Mouse (Mus musculus) urinary bladder, postnatal 0 days (tissue): Measurements from ENCODE around the gene Osbpl2. TPM values are rescaled to one million over a fixed set of nuclear protein-coding genes. Genes with fewer than 3 reads are reported as not detected.

Experiments
- microRNA-seq: library from miRNA; unstranded; fragments of <30 nt; microRNA quantifications from one replicate; pipeline ENCODE4, GENCODE M21; 2016
- polyA plus RNA-seq: library from polyadenylated mRNA; unstranded; fragments of >200 nt; fragmentation: Nextera tagmentation; extraction: Ambion mirVana; gene quantifications from 2 replicates; pipeline ENCODE4 v1.2.1, GENCODE M21; 2015

Osbpl2 gene
- polyA plus RNA-seq: 66.3 and 70.3 TPM in 2 replicates

GRCm38 (mm10) chr2:180118661-180119438, at the start of gene Osbpl2:
TSS of gene Osbpl2 (plus strand) at chr2:180119306.

GRCm38 (mm10) chr2:180070481-180071453, 48.3 kb upstream of the Osbpl2 start, which contains the start of gene Mtg2:
TSS of gene Mtg2 (plus strand) at chr2:180070588.

GRCm38 (mm10) chr2:180103978-180104658, 15.0 kb upstream of the Osbpl2 start, which contains the start of gene Hrh3:
TSS of gene Hrh3 (minus strand) at chr2:180104488.

GRCm38 (mm10) chr2:180170806-180171521, 51.9 kb downstream of the Osbpl2 start, which contains the start of gene Adrm1:
TSS of gene Adrm1 (plus strand) at chr2:180171485.

Small RNAs within 50 kb of the gene (microRNA-seq; reads per million reads assigned to microRNA genes)
- gene Mir7005: not detected

Other genes starting within 250 kb of the Osbpl2 start
- 1.7 and 1.8 TPM in 2 replicates for gene Taf4, start 142.7 kb upstream of the Osbpl2 start, polyA plus RNA-seq
- 6.0 and 6.3 TPM in 2 replicates for gene Lsm14b, start 94.3 kb upstream of the Osbpl2 start, polyA plus RNA-seq
- gene Psma7, start 76.9 kb upstream of the Osbpl2 start, polyA plus RNA-seq: 418 and 423 TPM in 2 replicates
- gene Ss18l1, start 76.8 kb upstream of the Osbpl2 start, polyA plus RNA-seq: 1.5 and 1.6 TPM in 2 replicates
- 16.4 and 17.0 TPM in 2 replicates for gene Mtg2, start 48.7 kb upstream of the Osbpl2 start, polyA plus RNA-seq
- gene Hrh3, start 14.8 kb upstream of the Osbpl2 start, polyA plus RNA-seq: 0.23 and 0.46 TPM in 2 replicates
- 132 and 134 TPM in 2 replicates for gene Adrm1, start 52.2 kb downstream of the Osbpl2 start, polyA plus RNA-seq
- 35.1 and 36.7 TPM in 2 replicates for gene Lama5, start 106.6 kb downstream of the Osbpl2 start, polyA plus RNA-seq
- gene Rps21, start 138.1 kb downstream of the Osbpl2 start, polyA plus RNA-seq: 470 and 483 TPM in 2 replicates
- gene Cables2, start 154.2 kb downstream of the Osbpl2 start, polyA plus RNA-seq: 8.0 and 8.5 TPM in 2 replicates
- gene Rbbp8nl, start 170.6 kb downstream of the Osbpl2 start, polyA plus RNA-seq: 1.8 and 1.9 TPM in 2 replicates
- gene Gata5, start 215.4 kb downstream of the Osbpl2 start, polyA plus RNA-seq: 12.0 and 13.4 TPM in 2 replicates